Mouse (Mus musculus): Measurements from ENCODE around the gene Atp8b3. TPM values are rescaled to one million over a fixed set of nuclear protein-coding genes. Genes with fewer than 3 reads are reported as not detected.

Gene Atp8b3
- polyA plus RNA-seq, 1 experiment from 2014 or later: 1.1 TPM

DNA sequence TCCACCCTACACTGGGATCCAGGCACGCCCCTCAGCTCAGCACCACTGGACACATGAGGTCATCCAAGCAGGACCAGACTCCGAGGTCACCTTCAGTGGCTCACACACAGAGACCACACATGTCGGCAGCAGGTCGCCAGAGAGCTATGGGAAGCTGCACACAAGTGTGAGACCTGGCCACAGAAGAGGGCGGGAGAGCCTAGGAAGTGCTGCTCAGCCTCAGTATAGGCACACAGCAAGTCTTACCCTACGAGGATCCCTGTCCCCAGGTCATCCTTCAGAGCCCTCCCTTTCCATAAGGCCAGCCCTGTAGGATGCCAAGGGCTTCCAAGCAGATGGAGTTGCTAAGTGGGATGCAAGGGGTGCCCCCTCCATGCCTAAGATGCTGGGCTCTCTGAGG, 15.1 kb upstream of the Atp8b3 start:
- no peaks in the 10 kb centered on the region for H3K27me3 ChIP-seq (ENCODE audit: control insufficient read depth, insufficient read depth, low read length)
- no peak overlapping the region for H3K9ac ChIP-seq
- no peak for DNase-seq (ENCODE audit: low spot score)
- 88% methylated on average over 6 of the region's 6 CpGs for WGBS
- no peak overlapping the region for H3K4me2 ChIP-seq (replicated peaks)
- H3K36me3 ChIP-seq (replicated peaks; ENCODE audit: control insufficient read depth, insufficient read depth): peaks cover 19% of the 10 kb centered on the region
- H3K4me1 ChIP-seq (replicated peaks; ENCODE audit: control insufficient read depth, insufficient read depth, low read length): peaks cover 6% of the 10 kb centered on the region; the same call in 1 of the 2 replicates
- H3K9me3 ChIP-seq (ENCODE audit: control insufficient read depth, low read length): no peaks in the 10 kb centered on the region
- H3K4me3 ChIP-seq (replicated peaks; ENCODE audit: low read length): no peak overlapping the region
- no peak overlapping the region for H3K27ac ChIP-seq
- ATAC-seq (ENCODE audit: low FRiP score): no peak

DNA sequence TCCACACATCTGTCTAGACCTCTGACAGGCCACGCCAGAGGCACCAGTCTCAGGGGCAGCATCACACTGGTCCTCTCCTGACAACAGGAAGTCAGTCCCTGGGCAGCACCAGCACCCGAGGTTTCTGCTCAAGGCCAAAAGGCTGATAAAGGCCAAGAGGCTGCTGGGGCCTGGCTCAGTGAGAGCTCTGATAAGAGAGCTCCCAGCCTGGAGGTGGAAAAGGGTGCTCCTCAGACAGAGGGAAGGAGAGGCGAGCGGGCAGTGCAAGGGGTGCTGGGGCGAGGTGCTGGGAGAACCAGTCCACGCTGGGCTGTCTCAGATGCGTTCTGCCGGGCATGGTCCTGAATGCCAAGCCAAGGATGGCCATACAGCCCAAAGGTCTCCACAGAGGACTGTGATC, 14.7 kb upstream of the Atp8b3 start:
- no peaks in the 10 kb centered on the region for H3K27me3 ChIP-seq (ENCODE audit: control insufficient read depth, insufficient read depth, low read length)
- H3K9me3 ChIP-seq (ENCODE audit: control insufficient read depth, low read length): no peaks in the 10 kb centered on the region
- H3K9ac ChIP-seq: no peak overlapping the region
- peaks cover 22% of the 10 kb centered on the region for H3K36me3 ChIP-seq (replicated peaks; ENCODE audit: control insufficient read depth, insufficient read depth)
- H3K4me1 ChIP-seq (replicated peaks; ENCODE audit: control insufficient read depth, insufficient read depth, low read length): peaks cover 6% of the 10 kb centered on the region; the same call in 1 of the 2 replicates
- DNase-seq (ENCODE audit: low spot score) (no peak), ATAC-seq (ENCODE audit: low FRiP score) (no peak)
- H3K4me3 ChIP-seq (replicated peaks; ENCODE audit: low read length): no peak overlapping the region
- H3K27ac ChIP-seq: no peak overlapping the region
- no peak overlapping the region for H3K4me2 ChIP-seq (replicated peaks)
- WGBS: 90% methylated on average over 8 of the region's 8 CpGs

DNA sequence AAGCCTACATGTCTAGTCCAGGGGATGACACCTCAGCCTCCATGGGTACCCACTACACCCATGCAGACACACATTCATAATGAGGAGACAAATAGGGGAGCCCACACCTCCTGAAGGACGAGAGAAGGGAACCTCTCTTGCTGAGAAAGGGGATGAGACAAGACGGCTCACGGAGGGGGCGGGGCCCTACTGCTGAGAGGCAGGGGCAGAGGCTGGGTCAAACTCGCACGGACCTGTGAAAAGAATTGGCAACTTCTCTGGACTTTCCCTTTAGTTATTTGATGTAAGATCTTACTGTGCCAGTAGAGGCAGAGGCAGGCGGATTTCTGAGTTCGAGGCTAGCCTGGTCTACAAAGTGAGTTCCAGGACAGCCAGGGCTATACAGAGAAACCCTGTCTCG, 13.4 kb upstream of the Atp8b3 start:
- DNase-seq (ENCODE audit: low spot score): no peak
- H3K36me3 ChIP-seq (replicated peaks; ENCODE audit: control insufficient read depth, insufficient read depth): peaks cover 34% of the 10 kb centered on the region
- H3K4me2 ChIP-seq (replicated peaks): no peak overlapping the region
- H3K4me1 ChIP-seq (replicated peaks; ENCODE audit: control insufficient read depth, insufficient read depth, low read length): peaks cover under 1% of the 10 kb centered on the region; the same call in 1 of the 2 replicates
- no peak overlapping the region for H3K9ac ChIP-seq
- H3K27ac ChIP-seq: no peak overlapping the region
- H3K9me3 ChIP-seq (ENCODE audit: control insufficient read depth, low read length): no peaks in the 10 kb centered on the region
- no peak overlapping the region for H3K4me3 ChIP-seq (replicated peaks; ENCODE audit: low read length)
- no peak for ATAC-seq (ENCODE audit: low FRiP score)
- 65% methylated on average over 9 of the region's 9 CpGs for WGBS
- no peaks in the 10 kb centered on the region for H3K27me3 ChIP-seq (ENCODE audit: control insufficient read depth, insufficient read depth, low read length)

DNA sequence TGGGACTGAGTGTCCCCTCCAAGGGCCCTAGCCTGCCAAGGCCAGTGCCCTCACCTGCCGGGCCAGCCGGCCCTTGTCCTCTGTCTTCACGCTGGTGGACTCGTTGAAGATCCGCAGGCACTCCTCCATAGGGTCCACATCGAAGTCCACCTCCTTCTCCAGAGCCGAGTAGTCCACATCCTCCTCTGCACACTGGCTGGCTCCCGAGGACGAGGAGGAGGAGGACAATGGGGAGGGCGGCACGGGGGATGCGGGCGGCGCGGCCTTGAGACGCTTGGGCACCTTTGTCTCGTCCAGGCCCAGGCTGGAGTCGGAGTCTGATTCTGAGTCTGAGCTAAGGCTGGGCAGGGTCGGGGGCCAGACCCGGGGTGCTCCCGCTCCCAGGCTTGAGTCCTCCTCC, 10.4 kb upstream of the Atp8b3 start:
- WGBS: 92% methylated on average over 21 of the region's 21 CpGs
- H3K27me3 ChIP-seq (ENCODE audit: control insufficient read depth, insufficient read depth, low read length): no peaks in the 10 kb centered on the region
- no peak for ATAC-seq (ENCODE audit: low FRiP score)
- no peaks in the 10 kb centered on the region for H3K4me1 ChIP-seq (replicated peaks; ENCODE audit: control insufficient read depth, insufficient read depth, low read length)
- H3K4me2 ChIP-seq (replicated peaks): no peak overlapping the region
- H3K27ac ChIP-seq: no peak overlapping the region
- H3K36me3 ChIP-seq (replicated peaks; ENCODE audit: control insufficient read depth, insufficient read depth): peaks cover 65% of the 10 kb centered on the region
- H3K4me3 ChIP-seq (replicated peaks; ENCODE audit: low read length): no peak overlapping the region
- no peak overlapping the region for H3K9ac ChIP-seq
- no peak for DNase-seq (ENCODE audit: low spot score)
- H3K9me3 ChIP-seq (ENCODE audit: control insufficient read depth, low read length): no peaks in the 10 kb centered on the region

DNA sequence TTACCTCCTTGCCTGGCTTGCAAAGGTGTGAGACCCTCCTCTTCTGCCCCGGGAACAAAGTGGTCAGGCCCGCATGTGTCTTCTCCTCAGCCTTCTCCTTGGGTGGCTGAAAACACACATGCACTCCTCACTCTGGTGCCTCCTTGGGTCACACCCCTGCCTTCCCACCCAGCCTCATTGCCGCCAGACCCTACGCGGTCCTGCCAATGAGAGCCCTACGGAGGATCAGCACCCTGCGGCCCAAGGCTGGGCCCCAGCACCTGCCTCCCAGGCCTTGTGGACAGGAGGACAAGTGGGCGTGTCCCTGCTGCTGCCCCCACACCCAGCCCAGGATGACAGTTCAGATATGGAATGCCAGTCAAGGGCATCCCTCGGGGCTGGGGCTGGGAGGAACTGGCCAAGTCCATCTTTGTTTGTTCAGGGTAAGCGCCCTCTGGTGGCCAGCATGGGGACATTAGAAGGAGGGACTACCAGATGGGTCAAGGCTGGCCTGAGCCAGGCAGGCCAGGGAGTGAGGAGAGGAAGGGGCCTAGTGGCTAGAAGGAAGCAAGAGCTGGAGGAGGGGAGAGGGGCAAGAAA, 9.6 kb upstream of the Atp8b3 start:
- DNase-seq (ENCODE audit: low spot score): peak; percentile 70
- WGBS: 75% methylated on average over 10 of the region's 10 CpGs
- Histone ChIP-seq H3K36me3 (replicated peaks; ENCODE audit: control insufficient read depth, insufficient read depth) (peaks cover 72% of the 10 kb centered on the region), H3K27me3 (ENCODE audit: control insufficient read depth, insufficient read depth, low read length) (no peaks in the 10 kb centered on the region), H3K9ac (no peak overlapping the region), H3K27ac (no peak overlapping the region), H3K9me3 (ENCODE audit: control insufficient read depth, low read length) (no peaks in the 10 kb centered on the region), H3K4me3 (replicated peaks; ENCODE audit: low read length) (no peak overlapping the region), H3K4me1 (replicated peaks; ENCODE audit: control insufficient read depth, insufficient read depth, low read length) (no peaks in the 10 kb centered on the region), H3K4me2 (replicated peaks) (no peak overlapping the region)
- peak; percentile 47; the same call in 1 of the 2 replicates for ATAC-seq (ENCODE audit: low FRiP score)

DNA sequence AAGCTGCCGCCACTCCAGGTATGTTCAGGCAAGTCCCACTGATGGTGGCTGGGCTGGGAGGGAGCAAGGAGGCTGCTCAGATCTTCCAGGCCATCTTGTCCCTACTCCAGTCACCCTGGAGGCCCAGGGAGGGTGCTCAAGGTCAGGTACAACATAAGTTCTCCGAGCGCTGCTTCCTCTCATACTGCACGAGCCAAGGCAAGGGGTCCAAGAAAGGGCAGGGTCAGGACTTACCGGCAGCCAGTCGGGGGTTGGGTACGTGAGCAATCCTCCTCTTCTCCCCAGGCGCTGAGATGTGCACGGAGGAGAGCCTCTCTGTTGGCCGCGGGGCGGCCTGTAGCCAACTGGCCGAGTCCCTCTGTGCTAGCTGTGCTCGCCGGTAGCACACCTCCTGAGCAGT, 8.6 kb upstream of the Atp8b3 start:
- 90% methylated on average over 15 of the region's 15 CpGs for WGBS
- H3K27me3 ChIP-seq (ENCODE audit: control insufficient read depth, insufficient read depth, low read length): no peaks in the 10 kb centered on the region
- H3K27ac ChIP-seq: no peak overlapping the region
- no peaks in the 10 kb centered on the region for H3K9me3 ChIP-seq (ENCODE audit: control insufficient read depth, low read length)
- no peak overlapping the region for H3K4me2 ChIP-seq (replicated peaks)
- ATAC-seq (ENCODE audit: low FRiP score): no peak
- H3K36me3 ChIP-seq (replicated peaks; ENCODE audit: control insufficient read depth, insufficient read depth): peaks cover 82% of the 10 kb centered on the region
- H3K9ac ChIP-seq: no peak overlapping the region
- no peak overlapping the region for H3K4me3 ChIP-seq (replicated peaks; ENCODE audit: low read length)
- no peak for DNase-seq (ENCODE audit: low spot score)
- H3K4me1 ChIP-seq (replicated peaks; ENCODE audit: control insufficient read depth, insufficient read depth, low read length): no peaks in the 10 kb centered on the region

DNA sequence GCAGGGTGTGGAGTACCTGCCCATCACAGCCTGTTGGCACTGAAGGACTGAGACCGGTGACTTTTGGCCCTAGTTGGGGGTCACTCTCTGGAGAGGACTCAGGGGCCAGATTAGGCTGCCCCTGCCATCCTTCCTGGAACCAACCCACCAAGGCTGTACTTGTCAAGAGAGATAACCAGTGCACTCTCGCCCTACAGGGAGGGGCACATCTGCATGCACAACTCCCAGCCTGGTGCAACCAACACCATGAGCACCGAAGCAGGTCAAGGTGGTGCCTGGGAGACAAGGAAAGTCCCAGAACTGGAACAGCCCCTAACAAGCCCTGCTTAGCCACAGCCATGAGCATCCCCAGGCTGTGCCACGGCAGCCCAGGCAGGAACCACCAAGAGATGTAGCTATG, 8.0 kb upstream of the Atp8b3 start:
- Histone ChIP-seq H3K4me1 (replicated peaks; ENCODE audit: control insufficient read depth, insufficient read depth, low read length) (no peaks in the 10 kb centered on the region), H3K27me3 (ENCODE audit: control insufficient read depth, insufficient read depth, low read length) (no peaks in the 10 kb centered on the region), H3K27ac (no peak overlapping the region), H3K9ac (no peak overlapping the region), H3K36me3 (replicated peaks; ENCODE audit: control insufficient read depth, insufficient read depth) (peaks cover 88% of the 10 kb centered on the region), H3K9me3 (ENCODE audit: control insufficient read depth, low read length) (no peaks in the 10 kb centered on the region), H3K4me2 (replicated peaks) (no peak overlapping the region), H3K4me3 (replicated peaks; ENCODE audit: low read length) (no peak overlapping the region)
- WGBS: 100% methylated on average over 4 of the region's 4 CpGs
- no peak for ATAC-seq (ENCODE audit: low FRiP score)
- DNase-seq (ENCODE audit: low spot score): no peak

DNA sequence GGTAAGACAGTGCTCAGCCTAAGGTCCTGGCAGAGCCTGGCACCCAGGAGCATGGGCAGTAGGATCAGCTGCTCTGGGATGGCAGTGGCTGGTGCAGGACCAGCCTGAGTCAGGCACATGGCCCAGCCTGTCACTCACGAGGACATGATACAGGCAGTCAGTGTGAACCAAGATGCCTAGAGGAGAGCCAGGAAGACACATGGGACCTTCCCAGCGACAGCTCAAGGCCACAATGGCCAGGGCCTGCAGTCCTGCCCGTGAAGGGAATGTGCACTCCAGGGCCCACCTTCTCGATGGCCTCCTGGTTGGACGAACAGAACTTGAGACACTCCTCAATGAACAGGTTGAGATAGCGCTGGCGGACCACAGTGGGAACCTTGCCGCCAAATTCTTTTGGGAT, 6.7 kb upstream of the Atp8b3 start:
- Histone ChIP-seq H3K9ac (no peak overlapping the region), H3K4me1 (replicated peaks; ENCODE audit: control insufficient read depth, insufficient read depth, low read length) (no peaks in the 10 kb centered on the region), H3K36me3 (replicated peaks; ENCODE audit: control insufficient read depth, insufficient read depth) (peaks cover 96% of the 10 kb centered on the region), H3K4me2 (replicated peaks) (no peak overlapping the region), H3K27me3 (ENCODE audit: control insufficient read depth, insufficient read depth, low read length) (no peaks in the 10 kb centered on the region), H3K4me3 (replicated peaks; ENCODE audit: low read length) (no peak overlapping the region), H3K27ac (no peak overlapping the region), H3K9me3 (ENCODE audit: control insufficient read depth, low read length) (no peaks in the 10 kb centered on the region)
- WGBS: 95% methylated on average over 8 of the region's 8 CpGs
- no peak for ATAC-seq (ENCODE audit: low FRiP score)
- DNase-seq (ENCODE audit: low spot score): no peak

DNA sequence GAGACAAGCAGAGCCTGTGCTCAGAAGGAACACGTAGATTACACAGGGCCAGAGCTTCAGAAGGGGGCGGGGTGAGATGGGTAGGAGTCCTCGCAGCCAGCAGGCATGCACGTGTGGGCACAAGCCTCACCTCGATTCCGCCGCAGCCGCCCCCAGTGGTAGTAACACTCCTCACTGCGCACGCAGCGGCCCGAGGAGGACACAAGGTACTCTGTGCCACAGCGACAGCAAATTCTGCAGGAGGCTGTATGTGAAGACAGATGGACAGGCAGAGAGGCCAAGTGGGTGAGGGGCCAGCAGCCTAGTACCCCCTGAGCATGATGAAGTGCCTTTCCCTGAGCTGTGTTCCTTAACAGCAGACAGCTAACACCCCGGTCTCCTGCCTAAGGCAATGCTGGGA, 4.9 kb upstream of the Atp8b3 start:
- peaks cover 81% of the 10 kb centered on the region for H3K36me3 ChIP-seq (replicated peaks; ENCODE audit: control insufficient read depth, insufficient read depth)
- no peaks in the 10 kb centered on the region for H3K4me1 ChIP-seq (replicated peaks; ENCODE audit: control insufficient read depth, insufficient read depth, low read length)
- no peak for ATAC-seq (ENCODE audit: low FRiP score)

DNA sequence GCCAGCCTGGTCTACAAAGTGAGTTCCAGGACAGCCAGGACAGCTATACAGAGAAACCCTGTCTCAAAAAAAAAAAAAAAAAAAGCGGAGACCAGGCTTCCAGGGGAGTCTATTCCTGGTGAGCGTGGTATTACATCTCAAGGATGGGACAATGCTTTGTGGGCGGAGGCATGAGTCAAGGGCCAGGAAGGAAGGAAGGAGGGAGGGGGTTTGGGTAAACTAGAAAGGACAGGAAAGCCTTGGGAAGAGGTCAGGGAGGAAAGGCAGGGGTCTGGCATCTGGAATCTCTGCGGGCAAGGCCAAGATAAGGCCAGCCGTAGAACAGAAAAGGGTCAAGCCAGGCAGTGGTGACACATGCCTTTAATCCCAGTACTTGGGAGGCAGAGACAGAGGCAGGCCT, 569 bp upstream of the Atp8b3 start:
- DNase-seq (ENCODE audit: low spot score) (no peak), ATAC-seq (ENCODE audit: low FRiP score) (no peak)
- Histone ChIP-seq H3K4me3 (replicated peaks; ENCODE audit: low read length) (no peak overlapping the region), H3K9me3 (ENCODE audit: control insufficient read depth, low read length) (no peaks in the 10 kb centered on the region), H3K4me1 (replicated peaks; ENCODE audit: control insufficient read depth, insufficient read depth, low read length) (no peaks in the 10 kb centered on the region; the same call in 1 of the 2 replicates), H3K36me3 (replicated peaks; ENCODE audit: control insufficient read depth, insufficient read depth) (peaks cover 37% of the 10 kb centered on the region), H3K9ac (no peak overlapping the region), H3K4me2 (replicated peaks) (no peak overlapping the region), H3K27ac (no peak overlapping the region), H3K27me3 (ENCODE audit: control insufficient read depth, insufficient read depth, low read length) (peaks cover 41% of the 10 kb centered on the region)
- WGBS: 56% methylated on average over 5 of the region's 5 CpGs

More for the DNA sequence above, 4.9 kb upstream of the Atp8b3 start:
- Histone ChIP-seq H3K9ac (no peak overlapping the region), H3K9me3 (ENCODE audit: control insufficient read depth, low read length) (no peaks in the 10 kb centered on the region), H3K27me3 (ENCODE audit: control insufficient read depth, insufficient read depth, low read length) (peaks cover 8% of the 10 kb centered on the region; the same call in 1 of the 2 replicates), H3K4me3 (replicated peaks; ENCODE audit: low read length) (no peak overlapping the region), H3K4me2 (replicated peaks) (no peak overlapping the region), H3K27ac (no peak overlapping the region)
- WGBS: 92% methylated on average over 14 of the region's 14 CpGs
- DNase-seq (ENCODE audit: low spot score): no peak
